Mouse (Mus musculus): ENCODE data around the gene Gm17334. TPM values are rescaled to one million over a fixed set of nuclear protein-coding genes. Genes with fewer than 3 reads are reported as not detected.

Gm17334 gene
- polyA plus RNA-seq, 2 experiments from 2014 or later: 6.1 to 9.8 TPM

DNA sequence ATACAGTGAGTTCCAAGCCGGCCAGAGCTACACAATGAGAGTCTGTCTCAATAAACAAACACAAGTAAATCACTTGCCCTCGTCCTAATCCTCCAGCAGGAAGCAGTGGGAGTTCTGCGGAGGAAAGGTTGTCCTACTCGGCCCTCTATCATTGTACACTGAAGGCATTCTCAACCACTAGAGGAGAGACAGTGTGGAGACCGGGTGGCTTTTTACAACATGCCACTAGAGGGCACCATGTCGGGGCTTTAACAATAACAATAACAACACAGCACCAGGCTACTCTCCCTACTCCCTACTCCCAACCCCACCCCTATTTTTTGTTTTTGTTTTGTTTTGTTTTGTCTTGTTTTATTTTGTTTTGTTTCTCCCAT is 35.4 kb downstream of the Gm17334 start:
- peak; percentile 73 for ATAC-seq

DNA sequence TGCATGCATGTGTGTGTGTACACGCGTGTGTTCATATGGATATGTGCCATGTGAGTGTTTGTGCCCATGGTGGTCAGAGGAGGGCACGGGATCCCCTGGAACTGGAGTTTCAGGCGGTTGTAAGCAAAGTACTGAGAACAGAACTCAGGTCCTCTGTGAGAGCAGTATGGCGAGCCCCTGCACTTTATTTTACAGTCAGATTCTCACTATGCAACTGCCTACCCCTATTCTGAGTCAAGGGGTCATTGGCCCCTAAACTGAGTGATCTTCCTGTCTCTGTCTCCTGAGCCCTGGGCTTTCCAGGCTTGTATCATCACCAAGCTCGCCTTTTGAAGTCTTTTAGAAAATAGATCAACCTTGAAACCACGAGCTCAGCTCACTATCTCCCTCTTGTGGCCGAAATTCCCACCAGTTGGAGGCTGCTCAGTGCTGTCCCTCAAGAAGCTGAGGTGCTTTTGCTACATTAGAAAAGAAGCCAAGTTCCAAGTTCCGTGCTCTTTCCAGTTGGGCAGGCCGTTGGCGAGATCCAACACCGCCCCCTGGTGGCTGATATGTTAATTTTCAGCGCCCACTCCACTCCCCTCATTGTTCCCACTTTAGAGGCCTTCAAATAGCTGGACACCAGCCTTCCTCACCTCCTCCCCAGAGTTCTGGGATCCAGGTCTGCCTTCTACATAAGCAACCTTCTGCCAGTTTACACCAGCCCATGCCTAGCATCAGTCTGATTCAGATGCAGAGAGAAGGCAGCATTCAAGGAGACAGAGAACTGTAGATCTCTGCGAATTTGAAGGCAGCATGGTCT is 36.0 kb downstream of the Gm17334 start:
- ATAC-seq: peak; percentile 61

DNA sequence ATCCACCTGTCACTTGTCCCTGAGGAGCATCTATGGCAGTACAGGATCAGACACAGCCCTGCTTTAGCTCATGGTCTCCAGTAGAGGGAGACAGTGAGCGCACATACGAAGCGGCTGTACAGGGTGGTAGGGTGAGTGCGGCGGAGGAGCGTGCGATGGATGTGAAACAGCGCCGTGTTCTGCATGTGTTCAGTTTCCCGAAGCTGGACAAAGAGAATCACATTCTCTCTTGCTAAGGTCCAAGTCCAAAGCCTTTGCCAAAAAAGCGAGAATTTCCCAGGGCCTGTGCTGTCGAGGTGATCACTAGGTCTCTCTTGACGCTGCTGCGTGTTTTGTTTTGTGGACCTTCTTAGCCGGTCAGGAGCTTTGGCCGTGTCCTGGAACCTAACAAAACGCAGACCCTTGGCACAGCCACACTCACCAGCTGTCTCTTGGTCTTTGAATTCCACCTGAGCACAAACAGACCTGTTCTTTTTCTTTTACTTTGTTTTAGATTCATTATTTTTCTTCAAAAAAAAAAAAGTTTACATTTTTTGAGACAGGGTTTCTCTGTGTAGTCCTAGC is 37.2 kb downstream of the Gm17334 start:
- ATAC-seq: peak; percentile 81

DNA sequence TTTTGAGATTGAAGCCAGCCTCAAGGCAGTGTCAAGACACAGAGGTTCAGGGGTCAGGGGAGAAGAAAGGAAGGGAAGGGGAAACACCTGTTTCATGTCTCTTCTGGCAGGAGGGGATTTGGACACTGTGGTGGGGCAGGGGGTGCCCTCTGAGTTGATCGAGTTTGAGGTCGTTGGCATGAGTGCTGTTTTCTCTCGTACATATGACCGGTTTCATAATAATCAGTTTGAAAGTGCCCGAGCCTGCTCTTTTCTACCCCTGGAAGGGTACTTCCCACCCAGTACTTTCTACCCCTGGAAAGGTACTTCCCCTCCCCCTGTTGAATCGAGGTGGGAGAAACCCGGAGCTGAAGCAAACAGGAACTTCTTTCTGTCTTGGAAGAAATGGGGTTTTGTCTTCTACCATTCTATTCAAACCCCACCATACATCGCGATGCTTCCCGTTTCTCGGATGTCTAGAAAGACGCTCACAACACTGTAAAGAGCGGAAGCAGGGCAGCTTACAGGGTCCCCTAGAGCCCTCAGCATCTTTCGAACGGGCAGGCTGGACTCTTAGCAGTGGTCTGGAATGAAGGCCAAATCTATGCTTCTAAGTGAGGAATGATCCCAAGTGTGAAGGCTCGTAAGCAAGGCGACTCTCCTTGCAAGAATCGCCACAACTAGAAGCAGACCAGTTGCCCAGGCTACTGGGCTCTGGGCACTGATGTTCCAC is 37.9 kb downstream of the Gm17334 start:
- ATAC-seq: no peak

DNA sequence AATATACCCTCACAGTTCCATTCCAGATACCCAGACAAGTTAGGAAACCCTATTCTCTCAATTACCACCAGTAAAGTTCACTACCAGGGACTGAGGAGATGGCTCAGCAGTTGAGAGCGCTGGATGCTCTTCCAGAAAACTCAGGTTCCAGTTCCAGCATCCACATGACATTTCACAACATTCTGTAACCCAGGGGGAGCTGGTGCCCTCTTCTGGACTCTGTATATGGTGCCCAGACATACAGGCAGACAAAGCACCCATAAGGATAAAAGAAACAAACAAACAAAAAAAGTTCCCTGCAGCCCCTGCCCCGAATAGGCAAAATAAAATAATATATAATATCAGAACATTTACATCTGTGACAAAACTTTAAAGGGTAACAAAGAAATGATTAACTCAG is 38.6 kb downstream of the Gm17334 start:
- ATAC-seq: no peak

DNA sequence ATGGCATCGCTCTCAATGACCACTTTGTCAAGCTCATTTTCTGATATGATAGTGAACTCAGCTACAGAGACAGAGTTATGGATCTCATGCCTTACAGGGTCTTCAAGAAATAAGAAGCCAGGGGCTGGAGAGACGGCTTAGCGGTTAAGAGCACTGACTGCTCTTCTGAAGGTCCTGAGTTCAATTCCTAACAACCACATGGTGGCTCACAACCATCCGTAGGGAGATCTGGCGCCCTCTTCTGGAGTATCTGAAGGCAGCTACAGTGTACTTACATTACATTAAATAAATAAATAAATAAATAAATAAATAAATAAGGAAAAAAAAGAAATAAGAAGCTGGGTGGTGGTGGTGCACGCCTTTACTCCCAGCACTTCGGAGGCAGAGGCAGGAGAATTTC is 39.2 kb downstream of the Gm17334 start:
- no peak for ATAC-seq

DNA sequence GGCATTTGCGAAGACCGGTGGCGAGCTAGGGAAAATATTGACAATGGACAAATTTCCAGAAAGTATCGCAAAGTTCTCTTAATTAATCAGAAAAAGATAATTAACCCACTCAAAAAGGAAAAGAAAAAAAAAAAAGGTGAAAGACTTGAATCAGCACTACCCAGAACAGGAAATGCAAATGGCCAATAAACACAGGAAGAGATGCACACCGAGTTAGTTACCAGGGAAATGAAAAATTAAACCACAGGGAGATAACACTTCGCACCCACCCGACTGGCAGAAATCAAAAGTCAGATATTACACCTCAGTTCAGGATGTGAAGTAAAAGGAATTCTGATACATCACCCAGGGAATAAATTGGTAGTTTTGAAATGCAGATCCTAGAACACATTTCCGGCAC is 40.7 kb downstream of the Gm17334 start:
- ATAC-seq: no peak

DNA sequence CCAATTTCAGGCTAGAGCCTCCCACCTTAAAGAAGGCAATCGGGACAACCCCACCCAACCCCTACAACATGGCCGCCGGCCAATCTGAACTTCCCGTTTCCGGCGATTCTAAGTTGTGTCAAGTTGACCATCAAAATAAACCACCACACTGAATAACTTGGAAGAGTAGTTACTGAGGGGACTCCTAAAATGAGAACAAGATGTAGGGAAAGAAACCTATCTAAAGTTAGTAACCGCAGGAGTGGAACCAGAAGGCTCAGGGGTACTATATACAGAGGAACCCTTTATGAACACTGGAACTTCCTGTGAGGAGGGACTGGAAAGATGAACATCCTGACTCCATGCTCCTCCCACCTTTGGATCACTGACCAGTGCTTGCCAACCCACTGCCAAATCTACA is 41.5 kb downstream of the Gm17334 start:
- ATAC-seq: no peak

Other genes with a start within 250 kb of the Gm17334 start
- 1 to 10 TPM; 8.1 to 8.7 TPM for gene Kif3a, start 205.8 kb downstream of the Gm17334 start, polyA plus RNA-seq (2017; shearing (Covaris generic))
- gene Il4, start 154.5 kb downstream of the Gm17334 start, polyA plus RNA-seq (2017; shearing (Covaris generic)): 1 to 10 TPM; 3.1 to 4.0 TPM
- gene Il13, start 138.5 kb downstream of the Gm17334 start, polyA plus RNA-seq (2017; shearing (Covaris generic)): not detected
- 10 to 100 TPM; 47.8 to 50.7 TPM for gene Rad50, start 65.9 kb downstream of the Gm17334 start, polyA plus RNA-seq (2017; shearing (Covaris generic))
- gene Il5, start 52.4 kb downstream of the Gm17334 start, polyA plus RNA-seq (2017; shearing (Covaris generic)): not detected
- gene Irf1, start 3.2 kb downstream of the Gm17334 start, polyA plus RNA-seq (2017; shearing (Covaris generic)): 100 to 1,000 TPM; 310 to 397 TPM
- 10 to 100 TPM; 31.5 to 32.1 TPM for gene Gm12216, start 86.1 kb upstream of the Gm17334 start, polyA plus RNA-seq (2017; shearing (Covaris generic))
- 10 to 100 TPM; 25.9 to 29.3 TPM for gene Slc22a5, start 118.5 kb upstream of the Gm17334 start, polyA plus RNA-seq (2017; shearing (Covaris generic))
- gene Slc22a21, start 207.1 kb upstream of the Gm17334 start, polyA plus RNA-seq (2017; shearing (Covaris generic)): under 1 TPM in 1 of 2 experiments, not detected in 1; 0.55 TPM